Mouse (Mus musculus) midbrain, postnatal 0 days (tissue): ENCODE results near the gene Ppp1r21. TPM values are rescaled to one million over a fixed set of nuclear protein-coding genes. Genes with fewer than 3 reads are reported as not detected.
A peak's percentile ranks its signal among the peaks of the same experiment; 100 is the strongest.

Experiments used
- ATAC-seq: fragments of 200-750 bp; cut with Nextera tagmentation; 2 replicates; pipeline ENCODE4 v1.8.0; 2017; ENCODE audit warnings: moderate number of reproducible peaks, mild to moderate bottlenecking, moderate TSS enrichment, moderate library complexity; ENCODE audit not compliant: low FRiP score
- DNase-seq: peaks from one replicate; pipeline ENCODE4 v3.0.0-alpha.2; 2015; ENCODE audit warnings: low spot score
- H3K27ac ChIP-seq: fragments of 300-500 bp; sonication (generic); 2 replicates; pipeline ENCODE4 v1.5.1; 2014; ENCODE audit warnings: low read depth, mild to moderate bottlenecking, low read length, mixed read lengths
- H3K27me3 ChIP-seq: fragments of 300-500 bp; sonication (generic); 2 replicates; pipeline ENCODE4 v1.6.1; 2014; ENCODE audit warnings: low read length, control low read depth, mixed read lengths; ENCODE audit not compliant: insufficient read depth
- H3K36me3 ChIP-seq: fragments of 300-500 bp; sonication (generic); 2 replicates; pipeline ENCODE4 v1.6.1; 2014; ENCODE audit warnings: low read length, control low read depth, mixed read lengths; ENCODE audit not compliant: insufficient read depth
- H3K4me1 ChIP-seq: fragments of 300-500 bp; sonication (generic); 2 replicates; pipeline ENCODE4 v1.6.1; 2014; ENCODE audit warnings: mild to moderate bottlenecking, control low read depth, antibody characterized with exemption, low read length, mixed read lengths; ENCODE audit not compliant: insufficient read depth
- H3K4me2 ChIP-seq: fragments of 300-500 bp; sonication (generic); 2 replicates; pipeline ENCODE4 v1.6.1; 2014; ENCODE audit warnings: low read depth, mild to moderate bottlenecking, low read length, mixed read lengths; ENCODE audit not compliant: poor library complexity, severe bottlenecking
- H3K4me3 ChIP-seq: fragments of 300-500 bp; sonication (generic); 2 replicates; pipeline ENCODE4 v1.5.1; 2014; ENCODE audit warnings: low read depth, mild to moderate bottlenecking, low read length, moderate library complexity
- H3K9ac ChIP-seq: fragments of 300-500 bp; sonication (generic); replicated peaks from 2 replicates; pipeline ENCODE4 v1.6.1; 2014; ENCODE audit warnings: mild to moderate bottlenecking, low read length, moderate library complexity, mixed read lengths; ENCODE audit not compliant: poor library complexity, severe bottlenecking
- H3K9me3 ChIP-seq: fragments of 300-500 bp; sonication (generic); 2 replicates; pipeline ENCODE4 v1.6.1; 2016; ENCODE audit warnings: low read length, control low read depth
- CTCF ChIP-seq: IDR thresholded peaks from 2 replicates; pipeline ENCODE4 v1.5.1; 2016; ENCODE audit warnings: antibody characterized with exemption, mild to moderate bottlenecking
- WGBS: fragments of 180-500 bp; shearing (Covaris S2); extraction: QIAGEN DNeasy Blood & Tissue Kit; methylation state at CpG from one replicate; pipeline ENCODE4 v1.1.7; 2014; 5-methylcytosine and 5-hydroxymethylcytosine counted together
- polyA plus RNA-seq: library from polyadenylated mRNA; unstranded; fragments of >200 nt; fragmentation: Nextera tagmentation; extraction: Ambion mirVana; gene quantifications from 2 replicates; pipeline ENCODE4 v1.2.1, GENCODE M21; 2015
- total RNA-seq: library from RNA; depleted of rRNA; stranded (reverse); fragments of >200 nt; gene quantifications from 2 replicates; pipeline ENCODE4 v1.2.3, GENCODE M21; 2014

Ppp1r21 gene
- total and polyA plus RNA-seq, 2 experiments from 2014 or later, result 36.7 to 44.1 TPM

DNA sequence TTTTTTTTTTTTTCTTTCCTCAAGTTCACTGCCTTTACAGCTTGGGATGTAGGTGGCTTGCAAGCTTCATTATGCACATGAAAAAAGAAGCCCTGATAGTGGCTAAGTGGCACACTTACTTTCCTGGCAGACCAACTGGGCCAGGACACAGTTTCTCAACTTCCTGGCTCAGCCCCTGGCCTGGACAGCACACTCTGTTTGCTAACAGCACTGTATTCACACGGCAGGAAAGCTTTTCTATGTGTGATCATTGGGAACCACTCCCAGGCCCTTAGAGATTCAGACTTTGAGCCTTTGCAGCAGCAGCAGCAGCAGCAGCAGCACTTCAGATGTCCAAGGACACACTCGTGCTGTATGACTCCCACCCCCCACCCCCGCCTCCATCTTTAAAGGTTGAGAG, 84.3 kb downstream of the Ppp1r21 start:
- Histone ChIP-seq H3K4me1 (no peaks in the 10 kb centered on the region), H3K4me3 (no peak overlapping the region), H3K36me3 (no peaks in the 10 kb centered on the region), H3K27ac (no peak overlapping the region), H3K4me2 (no peak overlapping the region), H3K27me3 (no peaks in the 10 kb centered on the region), H3K9me3 (no peaks in the 10 kb centered on the region), H3K9ac (no peak overlapping the region)
- peak; percentile 50 for DNase-seq
- 47% methylated on average over 3 of the region's 3 CpGs for WGBS
- no peak for ATAC-seq
- TF ChIP-seq CTCF, result no peak

DNA sequence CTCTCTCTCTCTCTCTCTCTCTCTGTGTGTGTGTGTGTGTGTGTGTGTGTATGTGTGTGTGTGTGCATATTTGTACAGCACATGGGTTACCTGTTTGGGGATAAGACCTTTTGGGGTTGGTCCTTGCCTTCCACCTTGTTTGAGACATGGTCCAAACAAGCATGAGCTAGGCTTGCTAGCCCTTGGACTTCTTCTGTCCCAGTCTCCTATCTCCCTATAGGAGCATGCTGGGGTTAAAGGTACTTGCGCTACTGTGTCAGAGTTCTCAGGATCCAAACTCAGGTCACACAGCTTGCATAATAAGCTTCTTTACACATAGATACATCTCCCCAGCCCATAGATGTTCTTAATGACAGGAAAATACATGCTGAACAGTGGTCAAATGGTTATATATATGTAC, 84.8 kb downstream of the Ppp1r21 start:
- 100% methylated on average over 1 of the region's 1 CpGs for WGBS
- Histone ChIP-seq H3K4me1 (no peaks in the 10 kb centered on the region), H3K36me3 (no peaks in the 10 kb centered on the region), H3K4me2 (no peak overlapping the region), H3K27ac (no peak overlapping the region), H3K9ac (no peak overlapping the region), H3K9me3 (no peaks in the 10 kb centered on the region), H3K27me3 (no peaks in the 10 kb centered on the region), H3K4me3 (no peak overlapping the region)
- ATAC-seq (no peak), DNase-seq (no peak)
- TF ChIP-seq CTCF, result no peak

DNA sequence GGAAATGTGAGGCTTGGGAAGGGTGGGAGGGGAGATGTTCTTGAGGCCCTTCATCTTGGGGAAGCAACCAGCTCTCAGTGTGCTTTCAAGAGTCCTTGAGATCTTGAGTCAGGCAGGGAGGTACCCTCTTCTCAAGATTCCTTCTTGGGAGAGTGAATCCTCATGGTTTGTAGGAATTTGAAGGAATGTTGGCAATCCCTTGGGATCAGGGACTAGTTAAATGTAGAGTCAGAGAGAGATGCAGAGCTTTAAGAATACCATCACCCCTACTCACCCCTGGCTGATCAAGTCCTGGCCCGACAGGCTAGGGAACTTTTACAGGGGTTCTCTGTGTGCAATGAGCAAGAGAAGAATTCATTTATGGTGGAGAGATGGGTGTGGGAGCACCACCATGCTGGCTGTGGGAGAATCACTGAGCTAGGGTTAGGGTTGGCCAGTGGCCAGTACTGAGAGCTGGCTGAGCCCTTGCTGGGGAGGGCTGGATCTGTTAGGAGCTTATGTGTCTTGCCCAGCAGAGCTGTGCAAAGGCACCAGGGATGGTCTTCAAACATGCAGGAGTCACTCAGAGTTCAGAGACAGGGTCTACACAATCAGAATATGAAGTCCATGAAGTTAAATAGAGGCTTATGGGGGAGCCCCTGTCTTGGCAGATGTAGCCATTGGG, 85.7 kb downstream of the Ppp1r21 start:
- no peak overlapping the region for H3K4me3 ChIP-seq
- H3K4me2 ChIP-seq, result no peak overlapping the region
- ATAC-seq (no peak), DNase-seq (no peak)
- no peaks in the 10 kb centered on the region for H3K4me1 ChIP-seq
- H3K36me3 ChIP-seq, result no peaks in the 10 kb centered on the region
- no peak for TF ChIP-seq CTCF
- no peak overlapping the region for H3K27ac ChIP-seq
- WGBS, result 88% methylated on average over 1 of the region's 1 CpGs
- H3K9ac ChIP-seq, result no peak overlapping the region
- no peaks in the 10 kb centered on the region for H3K9me3 ChIP-seq
- H3K27me3 ChIP-seq, result no peaks in the 10 kb centered on the region

DNA sequence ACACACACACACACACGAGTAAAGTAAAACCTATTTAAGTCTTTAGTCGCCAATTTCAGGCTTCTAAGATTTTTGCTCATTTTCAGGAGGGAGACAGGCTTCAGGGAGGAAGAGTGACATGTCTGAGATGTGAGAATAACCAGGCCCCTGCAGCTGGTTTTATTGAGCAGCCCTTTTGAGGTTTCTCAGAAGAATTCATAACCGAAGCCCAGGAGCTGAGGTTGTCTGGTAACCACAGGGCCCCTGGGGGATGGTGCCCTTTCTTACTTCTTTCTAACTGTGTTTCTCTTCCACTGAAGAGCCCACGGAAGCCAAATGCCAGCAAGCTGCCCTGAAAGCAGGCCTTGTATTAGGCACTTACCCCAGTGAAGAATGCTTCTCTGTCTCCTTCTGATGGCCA, 91.0 kb downstream of the Ppp1r21 start:
- no peak overlapping the region for H3K9ac ChIP-seq
- H3K4me3 ChIP-seq, result no peak overlapping the region
- no peaks in the 10 kb centered on the region for H3K4me1 ChIP-seq
- no peak overlapping the region for H3K4me2 ChIP-seq
- no peak overlapping the region for H3K27ac ChIP-seq
- ATAC-seq (no peak), DNase-seq (no peak)
- no peaks in the 10 kb centered on the region for H3K27me3 ChIP-seq
- no peak for TF ChIP-seq CTCF
- 87% methylated on average over 4 of the region's 4 CpGs for WGBS
- no peaks in the 10 kb centered on the region for H3K36me3 ChIP-seq
- no peaks in the 10 kb centered on the region for H3K9me3 ChIP-seq

DNA sequence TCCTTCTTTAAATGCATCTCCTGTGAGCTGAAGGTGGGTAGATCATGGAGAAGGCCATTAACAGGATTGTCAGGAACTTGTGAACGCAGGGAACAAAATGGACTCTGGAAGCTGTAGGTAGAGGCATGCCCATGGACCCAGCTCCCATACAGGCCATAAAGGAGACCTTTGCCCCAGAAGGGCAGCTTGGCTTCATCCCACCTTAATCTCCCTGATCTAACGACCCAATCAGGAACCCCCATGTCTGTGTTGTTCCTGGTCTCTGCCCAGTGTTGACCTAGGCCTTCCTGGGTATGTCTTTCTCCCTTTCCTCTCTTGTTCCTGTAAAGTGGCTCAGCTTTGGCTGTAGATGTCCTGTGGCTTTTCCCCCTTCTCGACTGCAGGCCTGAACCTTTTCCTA, 91.5 kb downstream of the Ppp1r21 start:
- ATAC-seq (no peak), DNase-seq (no peak)
- Histone ChIP-seq H3K36me3 (no peaks in the 10 kb centered on the region), H3K9ac (no peak overlapping the region), H3K9me3 (no peaks in the 10 kb centered on the region), H3K27me3 (no peaks in the 10 kb centered on the region), H3K4me3 (no peak overlapping the region), H3K4me2 (no peak overlapping the region), H3K4me1 (no peaks in the 10 kb centered on the region), H3K27ac (no peak overlapping the region)
- TF ChIP-seq CTCF, result no peak
- WGBS, result 86% methylated on average over 3 of the region's 3 CpGs

DNA sequence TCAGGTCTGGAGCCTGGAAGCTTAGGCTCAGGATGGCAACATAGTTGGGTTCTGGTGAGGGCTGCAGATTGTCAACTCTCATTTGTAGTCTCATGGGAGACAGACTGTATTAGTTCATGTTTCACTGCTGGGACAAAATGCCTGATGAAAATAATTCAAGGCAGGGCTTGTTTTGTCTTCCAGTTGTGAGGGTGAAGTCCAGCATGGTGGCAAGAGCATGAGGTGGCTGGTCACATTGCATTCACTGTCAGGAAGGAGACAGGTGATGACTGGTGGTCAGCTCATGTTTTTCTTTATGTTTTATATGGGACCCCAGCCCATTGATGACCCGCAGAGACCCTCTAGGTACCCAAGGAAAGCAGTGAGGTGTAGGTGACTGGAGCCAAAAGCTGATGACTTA, 92.8 kb downstream of the Ppp1r21 start:
- H3K4me3 ChIP-seq, result no peak overlapping the region
- H3K9me3 ChIP-seq, result no peaks in the 10 kb centered on the region
- no peak for ATAC-seq
- no peaks in the 10 kb centered on the region for H3K27me3 ChIP-seq
- no peak for TF ChIP-seq CTCF
- H3K4me1 ChIP-seq, result no peaks in the 10 kb centered on the region
- H3K4me2 ChIP-seq, result no peak overlapping the region
- WGBS, result 92% methylated on average over 1 of the region's 1 CpGs
- no peaks in the 10 kb centered on the region for H3K36me3 ChIP-seq
- no peak overlapping the region for H3K27ac ChIP-seq
- H3K9ac ChIP-seq, result no peak overlapping the region
- DNase-seq, result no peak
